Mouse (Mus musculus): ENCODE data around the gene Elobl. TPM values are rescaled to one million over a fixed set of nuclear protein-coding genes. Genes with fewer than 3 reads are reported as not detected.

Gene Elobl
- total RNA-seq, 4 experiments from 2014 or later = not detected

DNA sequence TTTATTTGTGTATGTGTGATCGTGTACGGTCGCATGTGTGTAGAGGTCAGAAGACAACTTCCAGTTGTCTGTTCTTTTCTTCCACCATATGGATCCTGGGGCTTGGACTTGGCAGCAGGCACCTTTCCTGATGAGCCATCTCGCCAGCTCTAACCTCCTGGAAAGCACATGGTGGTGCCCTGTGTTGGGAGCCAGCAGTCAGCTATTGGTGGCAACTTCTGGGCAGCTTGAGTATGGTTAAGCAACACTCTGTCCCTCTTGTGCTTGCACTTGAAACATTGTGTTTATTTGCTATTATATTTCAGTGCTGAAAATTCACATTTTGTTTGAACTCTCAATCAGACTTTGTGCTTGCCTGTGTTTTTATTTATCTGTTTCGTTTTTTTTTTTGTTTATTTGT is 22.2 kb upstream of the Elobl start:
- DNase-seq (ENCODE audit: low spot score) = no peak

DNA sequence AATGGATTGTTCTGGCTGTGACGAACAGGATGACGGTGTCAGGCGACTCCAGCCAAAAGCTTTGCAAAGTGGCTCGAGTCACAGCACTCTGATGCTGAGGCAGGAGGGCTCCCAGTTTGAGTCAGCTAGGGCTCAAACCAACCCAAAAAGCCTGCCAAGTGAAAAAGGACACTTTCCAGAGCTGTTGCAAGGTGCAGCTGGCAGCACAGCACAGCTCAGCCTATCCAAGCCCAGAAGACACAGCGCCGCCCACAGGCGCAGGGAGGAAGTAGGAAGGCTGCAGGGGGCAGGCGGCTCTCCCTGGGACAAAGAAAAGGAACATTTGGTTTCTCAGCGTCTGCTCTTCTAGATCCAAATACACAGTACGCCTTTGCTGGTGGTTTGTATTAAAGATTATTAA is 19.9 kb upstream of the Elobl start:
- DNase-seq (ENCODE audit: low spot score) = no peak

DNA sequence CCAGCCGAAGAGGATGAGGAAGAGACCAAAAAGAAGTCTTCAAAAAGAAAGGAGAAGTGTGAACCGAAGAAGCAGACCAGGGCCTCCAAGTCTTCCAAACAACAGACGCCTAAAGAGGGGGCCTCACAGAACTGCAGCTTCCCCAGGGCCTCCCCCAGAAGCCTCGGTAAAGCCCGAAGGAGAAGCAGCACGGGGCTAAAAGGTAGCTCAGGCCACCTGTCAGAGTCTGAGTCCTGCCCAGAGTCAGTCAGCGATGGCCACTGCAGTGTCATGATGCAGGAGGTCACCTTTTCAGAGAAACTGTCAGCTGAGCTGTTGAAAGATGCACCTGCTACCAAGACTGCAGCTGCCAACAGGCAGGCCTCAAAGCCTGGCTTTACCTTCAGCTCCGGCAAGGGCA is 14.6 kb upstream of the Elobl start:
- no peak for DNase-seq (ENCODE audit: low spot score)

DNA sequence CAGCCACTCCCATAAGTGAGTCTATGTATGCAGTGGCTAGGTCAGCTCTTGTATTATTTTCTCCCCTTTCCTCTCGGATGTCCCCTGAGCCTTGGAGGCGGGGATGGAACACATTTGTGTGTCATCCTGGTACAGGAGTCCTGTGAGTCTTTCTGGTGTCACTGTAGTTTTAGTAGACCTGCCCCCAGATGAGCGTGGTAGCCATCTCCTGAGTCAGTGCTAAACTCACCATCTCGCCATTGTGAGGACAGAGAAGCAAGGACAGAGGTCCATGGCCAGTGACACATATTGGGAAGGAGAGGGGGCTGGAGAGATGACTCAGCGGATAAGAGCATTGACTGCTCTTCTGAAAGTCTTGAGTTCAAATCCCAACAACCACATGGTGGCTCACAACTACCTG is 10.5 kb upstream of the Elobl start:
- DNase-seq (ENCODE audit: low spot score) = no peak

DNA sequence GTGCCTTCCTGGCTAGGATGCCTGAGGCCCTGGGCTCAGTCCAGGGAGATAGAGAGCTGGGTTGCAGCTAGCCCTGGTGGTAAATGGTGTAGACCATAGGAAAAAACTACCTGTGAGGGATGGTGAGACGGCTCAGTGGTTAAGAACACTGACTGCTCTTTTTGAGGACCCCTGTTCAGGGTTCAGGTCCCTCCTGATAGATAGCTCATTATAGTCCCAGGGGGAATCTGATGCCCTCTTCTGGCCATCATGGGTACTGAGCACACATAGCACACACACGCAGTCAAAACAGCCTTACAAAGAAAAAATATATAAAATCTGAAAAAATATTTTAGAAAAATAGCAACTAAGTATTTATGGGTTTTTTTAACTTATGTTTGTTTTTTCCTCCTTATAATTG is 9.6 kb upstream of the Elobl start:
- DNase-seq (ENCODE audit: low spot score) = no peak

DNA sequence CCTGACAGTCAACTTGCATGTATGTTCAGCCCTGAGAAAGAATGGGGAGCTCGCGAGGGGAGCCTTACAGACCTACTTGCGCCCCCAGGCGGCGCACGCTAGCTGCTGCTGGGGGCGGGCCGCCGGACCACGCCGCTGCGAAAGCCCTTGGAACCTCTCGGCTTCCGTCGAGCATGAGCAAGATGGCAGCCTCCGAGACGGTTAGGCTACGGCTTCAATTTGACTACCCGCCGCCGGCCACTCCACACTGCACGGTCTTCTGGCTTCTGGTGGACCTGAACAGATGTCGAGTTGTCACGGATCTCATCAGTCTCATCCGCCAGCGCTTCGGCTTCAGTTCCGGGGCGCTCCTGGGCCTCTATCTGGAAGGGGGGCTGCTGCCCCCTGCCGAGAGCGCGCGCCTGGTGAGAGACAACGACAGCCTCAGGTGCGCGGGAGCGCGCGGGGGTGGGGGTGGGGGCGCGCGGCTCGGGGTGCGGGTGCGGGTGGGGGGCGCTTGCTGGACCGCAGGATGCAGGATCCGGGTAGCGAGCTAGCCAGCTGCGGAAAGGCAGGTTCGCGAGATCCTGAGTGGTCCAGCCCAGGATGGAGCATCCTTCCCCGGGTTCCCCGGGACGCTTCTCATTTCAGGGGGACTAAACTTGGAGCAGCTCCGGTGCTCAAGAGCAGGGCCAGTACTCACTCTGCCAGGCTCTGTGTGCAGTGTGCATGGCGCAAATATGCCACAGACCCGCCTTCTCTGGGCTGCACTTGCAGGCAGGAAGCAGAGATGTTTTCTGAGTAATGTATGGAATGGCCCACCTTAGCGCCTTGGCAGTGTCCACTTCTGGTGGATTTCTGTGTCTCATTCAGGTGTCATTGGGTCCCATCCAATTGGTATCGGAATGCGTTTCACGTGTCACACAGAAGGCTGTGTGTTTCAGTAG is 7.3 kb upstream of the Elobl start:
- peak; percentile 91 for DNase-seq (ENCODE audit: low spot score)

DNA sequence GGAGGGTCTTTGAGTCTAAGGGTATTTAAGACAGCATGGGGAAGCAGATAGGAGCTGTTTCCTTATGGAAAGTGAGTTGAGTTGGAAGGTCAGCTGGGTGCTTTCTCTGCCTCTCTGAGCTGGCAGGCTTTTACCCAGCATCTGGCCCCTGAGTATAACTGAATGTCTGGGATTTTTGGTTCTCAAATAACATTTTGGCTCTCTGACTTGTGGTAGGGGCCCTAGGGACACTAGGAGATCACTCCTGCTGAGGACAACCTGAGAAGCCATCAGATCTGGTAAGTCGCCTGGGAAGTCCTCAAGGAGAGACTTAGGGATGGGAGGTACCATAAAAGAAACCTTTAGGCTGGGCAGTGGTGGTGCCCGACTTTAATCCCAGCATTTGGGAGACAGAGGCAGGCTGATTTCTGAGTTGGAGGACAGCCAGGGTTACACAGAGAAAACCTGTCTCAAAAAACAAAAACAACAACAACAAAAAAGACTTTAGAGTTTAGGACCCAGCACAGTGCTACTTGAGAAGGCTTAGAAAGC is 3.5 kb upstream of the Elobl start, which contains the start of gene Coil:
Coil (plus strand) TSS at position 51 of the 531 bp plus-strand sequence.
- no peak for DNase-seq (ENCODE audit: low spot score)

DNA sequence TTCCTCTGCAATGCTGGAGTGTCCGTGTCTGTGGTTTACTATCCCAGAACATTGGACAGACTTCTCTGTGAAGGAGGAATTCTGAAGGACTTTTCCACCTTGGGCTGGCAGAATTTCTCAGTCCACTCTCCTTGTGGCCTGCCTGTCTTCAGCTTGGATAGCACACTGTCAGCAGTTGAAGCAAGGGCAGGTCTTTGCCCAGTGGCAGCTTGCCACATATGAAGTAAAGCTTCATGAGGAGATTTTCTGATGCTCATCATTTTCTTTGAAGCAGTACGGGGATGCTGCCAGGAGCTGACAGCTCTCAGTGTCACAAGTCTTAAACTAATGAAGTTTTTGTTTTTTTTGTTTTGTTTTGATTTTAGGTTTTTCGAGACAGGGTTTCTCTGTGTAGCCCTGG is 7.9 kb downstream of the Elobl start:
- DNase-seq (ENCODE audit: low spot score) = no peak

DNA sequence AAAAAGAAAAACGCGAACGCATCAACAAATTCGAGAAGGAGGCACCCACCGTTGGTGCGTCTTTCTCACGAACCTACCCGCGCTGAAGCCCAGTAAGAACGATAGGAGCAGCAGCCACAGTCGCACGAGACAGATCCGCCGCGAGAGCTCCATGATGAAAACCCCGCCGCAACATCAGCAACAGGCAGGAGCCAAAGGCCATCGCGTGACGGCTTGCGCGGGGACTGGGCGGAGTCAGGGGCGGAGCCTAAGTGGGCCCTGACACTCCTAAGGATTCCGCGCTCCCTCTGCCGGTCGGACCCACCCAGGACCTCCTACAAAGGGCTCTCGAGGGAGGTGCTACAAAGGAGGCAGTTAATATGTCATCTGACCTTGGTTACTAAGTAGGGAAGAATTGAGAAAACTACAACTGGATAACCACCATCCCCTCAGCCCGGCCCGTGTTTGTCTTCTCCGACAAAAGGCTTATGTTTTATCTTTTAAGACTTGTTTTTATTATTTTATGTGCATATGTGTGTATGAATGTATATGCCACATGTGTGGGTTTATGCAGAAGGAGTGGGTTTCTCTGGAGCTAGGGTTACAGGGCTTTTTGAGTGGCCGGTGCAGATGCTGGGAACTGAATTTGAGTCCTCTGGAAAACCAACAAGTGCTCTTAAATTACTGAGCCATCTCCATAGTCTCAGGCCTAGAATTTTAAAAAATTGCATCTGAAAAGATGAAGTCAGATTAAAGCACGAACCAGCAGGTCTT is 11.3 kb downstream of the Elobl start, which contains the start of gene Scpep1:
Scpep1 (minus strand) TSS at position 249 of the 753 bp plus-strand sequence.
- DNase-seq (ENCODE audit: low spot score) = peak; percentile 98

DNA sequence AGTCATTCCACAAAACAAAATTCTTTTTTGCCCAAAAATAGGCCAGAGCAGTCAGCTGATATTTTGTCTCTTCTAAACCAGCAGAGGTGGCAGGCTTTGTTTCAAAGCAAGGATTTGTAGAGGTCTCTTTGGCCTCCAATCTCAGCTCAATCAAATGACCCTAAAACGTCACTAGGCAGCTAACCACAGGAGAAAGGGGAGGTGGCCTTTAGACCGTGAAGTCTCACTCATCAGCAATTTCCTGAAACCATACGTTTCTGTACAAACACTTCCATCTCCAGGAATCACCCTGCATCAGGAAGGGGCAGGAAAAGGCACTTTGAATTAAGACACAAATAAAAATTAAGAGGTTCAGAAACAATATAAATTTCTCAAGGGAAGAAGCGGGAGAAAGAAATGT is 11.9 kb downstream of the Elobl start:
- no peak for DNase-seq (ENCODE audit: low spot score)

DNA sequence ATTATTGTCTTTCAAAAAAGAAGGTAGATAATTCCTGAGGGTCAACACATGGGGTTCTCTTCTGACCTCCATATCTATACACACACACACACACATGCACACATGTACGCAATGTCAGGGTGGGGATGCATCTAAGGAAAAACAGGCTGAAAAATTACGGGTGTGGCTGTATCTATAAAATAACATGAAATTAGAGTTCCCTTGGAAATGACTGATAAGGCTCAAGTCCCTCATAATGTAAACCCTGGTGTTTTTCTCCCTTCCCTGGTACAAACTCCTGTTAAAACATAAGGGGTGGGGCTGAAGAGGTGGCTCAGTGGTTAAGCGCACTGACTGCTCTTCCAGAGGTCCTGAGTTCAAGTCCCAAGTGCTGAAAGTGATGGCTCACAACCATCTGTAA is 13.1 kb downstream of the Elobl start:
- no peak for DNase-seq (ENCODE audit: low spot score)

DNA sequence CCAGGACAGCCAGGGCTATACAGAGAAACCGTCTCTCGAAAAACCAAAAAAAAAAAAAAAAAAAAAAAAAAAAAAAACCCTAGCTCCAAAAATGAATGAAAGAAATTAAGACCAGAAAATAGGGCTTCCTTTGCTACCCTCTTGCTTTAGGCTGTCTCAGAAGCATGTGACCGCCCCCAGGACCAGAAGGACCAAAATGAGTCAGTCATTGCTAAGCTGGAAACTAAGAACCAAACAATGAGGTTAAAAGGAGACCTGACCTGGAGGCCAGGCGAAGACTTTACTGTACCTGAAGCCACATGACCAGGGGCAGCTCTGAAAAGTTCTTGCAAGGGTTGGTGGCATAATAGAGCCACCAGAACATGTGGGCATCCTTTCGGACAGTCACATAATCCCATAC is 14.6 kb downstream of the Elobl start:
- DNase-seq (ENCODE audit: low spot score) = no peak

DNA sequence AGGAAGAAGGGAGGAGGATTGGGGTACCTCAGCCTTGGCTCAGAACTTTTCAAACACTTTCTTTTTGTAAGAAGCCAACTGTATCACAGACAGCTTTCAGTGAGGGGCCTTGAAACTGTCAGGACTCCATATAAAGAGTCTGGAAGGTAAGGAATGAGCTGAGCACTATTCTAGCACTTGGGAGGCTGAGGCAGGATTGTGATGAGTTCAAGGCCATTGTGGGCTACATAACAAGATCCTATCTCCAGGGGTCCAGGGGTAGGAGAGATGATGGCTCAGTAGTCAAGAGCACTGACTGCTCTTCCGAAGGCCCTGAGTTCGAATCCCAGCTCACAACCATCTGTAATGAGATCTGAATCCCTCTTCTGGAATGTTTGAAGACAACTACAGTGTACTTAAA is 15.2 kb downstream of the Elobl start:
- no peak for DNase-seq (ENCODE audit: low spot score)

DNA sequence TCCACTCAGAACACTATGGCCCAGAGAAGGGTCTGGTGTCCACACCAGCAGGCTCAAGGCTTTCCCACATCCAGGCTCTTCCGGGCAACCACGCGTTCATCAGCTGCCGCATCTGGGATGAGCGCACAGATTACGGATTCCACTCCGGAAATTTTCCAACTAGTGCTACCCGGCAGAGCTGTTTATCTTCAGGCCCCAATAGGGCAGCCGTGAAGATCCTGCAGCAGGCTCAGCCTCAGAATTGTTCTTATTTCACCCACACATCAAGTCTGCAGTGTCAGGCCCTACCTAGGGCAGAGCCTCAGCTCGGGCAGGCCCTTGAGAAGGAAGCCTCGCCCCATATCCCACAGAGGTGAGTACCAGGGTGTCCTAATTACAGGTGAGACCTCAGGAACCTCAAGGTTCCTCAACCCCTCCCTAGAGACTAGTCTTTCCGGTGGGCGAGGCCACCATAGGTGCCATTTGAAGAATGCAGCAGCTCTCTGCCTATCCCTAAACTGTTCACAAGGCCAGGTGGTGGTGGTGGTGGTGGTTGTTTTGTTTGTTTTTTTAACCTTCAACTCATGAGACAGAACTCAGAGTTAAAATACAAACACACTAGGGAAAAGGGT is 16.0 kb downstream of the Elobl start:
- no peak for DNase-seq (ENCODE audit: low spot score)

DNA sequence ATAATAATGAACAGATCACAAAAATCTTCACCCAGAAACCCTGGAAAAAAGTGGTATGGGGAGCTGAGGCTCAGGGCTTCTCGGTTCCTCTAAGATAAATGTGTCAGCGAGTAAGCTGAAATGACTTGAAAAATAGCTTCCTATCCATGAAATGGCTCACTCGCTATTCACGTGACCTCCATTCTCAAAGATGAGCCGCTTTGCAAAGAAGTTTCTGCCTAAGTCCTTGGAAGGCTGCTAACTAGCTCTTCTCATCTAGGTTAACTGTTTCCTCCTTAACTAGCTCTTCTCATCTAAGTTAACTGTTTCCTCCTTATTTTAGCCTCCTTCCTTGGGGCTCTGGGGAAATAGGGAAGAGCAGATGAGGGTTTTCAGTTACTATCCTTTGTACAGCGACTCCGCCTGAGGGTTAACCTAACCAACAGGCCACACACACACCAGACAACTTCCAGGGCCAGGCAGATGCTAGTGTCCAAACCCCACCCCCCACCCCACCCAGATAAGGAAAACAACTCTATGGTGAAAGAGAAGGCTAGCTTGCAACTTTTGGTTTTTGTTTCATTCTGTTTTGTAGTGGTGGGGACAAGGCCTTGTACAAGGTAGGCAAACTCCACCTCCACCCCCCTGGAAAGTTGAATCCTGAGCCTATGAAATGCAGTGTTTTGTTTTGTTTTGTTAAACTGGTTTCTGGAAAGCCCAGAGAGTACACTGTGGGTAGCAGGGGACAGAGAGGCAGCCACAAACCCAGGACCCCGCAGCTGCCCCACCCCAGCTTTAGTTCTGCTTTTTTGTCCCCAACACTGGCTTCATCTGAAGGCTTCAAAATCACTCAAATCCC is 16.7 kb downstream of the Elobl start:
- no peak for DNase-seq (ENCODE audit: low spot score)

DNA sequence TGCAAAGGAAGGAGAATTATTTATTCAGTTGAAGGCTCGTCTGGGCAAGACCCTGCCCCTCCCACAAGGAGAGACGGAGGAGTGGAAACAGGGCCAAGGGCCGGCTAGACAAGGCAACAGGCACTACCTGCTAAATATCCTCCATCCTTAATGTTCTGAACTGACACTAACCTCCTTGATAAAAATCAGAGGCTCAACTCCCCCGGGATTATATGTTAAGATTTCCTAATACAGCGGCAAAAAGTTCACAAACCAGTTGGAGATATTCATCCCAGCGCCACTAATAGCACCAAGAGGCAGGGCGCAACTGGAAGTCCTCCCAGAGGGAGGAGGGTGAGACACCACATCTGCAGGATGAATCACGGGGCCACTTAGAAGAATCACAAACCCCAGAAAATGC is 17.8 kb downstream of the Elobl start:
- no peak for DNase-seq (ENCODE audit: low spot score)

DNA sequence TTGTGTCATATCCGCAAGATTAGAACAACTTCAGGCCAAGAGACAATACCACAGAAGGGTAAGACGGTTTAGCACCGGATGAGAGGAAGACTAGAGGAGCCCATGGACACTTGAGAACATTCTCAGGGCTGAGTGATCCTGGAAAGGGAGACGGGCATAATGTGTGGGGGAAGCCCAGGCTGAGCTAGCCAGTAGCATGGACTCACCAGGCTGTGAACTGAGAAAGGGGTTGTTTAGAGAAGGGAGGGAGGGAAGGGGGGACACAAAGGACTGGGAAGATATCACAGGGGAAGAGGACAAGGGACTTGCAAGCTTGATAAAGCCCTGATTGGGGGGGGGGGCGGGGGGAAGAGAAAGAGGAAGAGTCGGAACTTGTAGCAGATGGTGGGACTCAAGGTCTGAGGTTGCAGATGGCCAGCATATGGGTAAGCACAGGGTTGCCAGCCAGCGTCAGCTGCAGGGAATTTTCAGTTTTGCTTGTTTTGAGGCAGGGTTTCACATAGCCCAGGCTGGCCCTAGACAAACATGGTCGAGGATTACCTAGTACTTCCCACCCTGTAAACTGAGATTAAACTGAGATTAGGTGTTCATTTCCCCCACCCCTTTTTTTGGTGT is 20.7 kb downstream of the Elobl start:
- DNase-seq (ENCODE audit: low spot score) = no peak

DNA sequence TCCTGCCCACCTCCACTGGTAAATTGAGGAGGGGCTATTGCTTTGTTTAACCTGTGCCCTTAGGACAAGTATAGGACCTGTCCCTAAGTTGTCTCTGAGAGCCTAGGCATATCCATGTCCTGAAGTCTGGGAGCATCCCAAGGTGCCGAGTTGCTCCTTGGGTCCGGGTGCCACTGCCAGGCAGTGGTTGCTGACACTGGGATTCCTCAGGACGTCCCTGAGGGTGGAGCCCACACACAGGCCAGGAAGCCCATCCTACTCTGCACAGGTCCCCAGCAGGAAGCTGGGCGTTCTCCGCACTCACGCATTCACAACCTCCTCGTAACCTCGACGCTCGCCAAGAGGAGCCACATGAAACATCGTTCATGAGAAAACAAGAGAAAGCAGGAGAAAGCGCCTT is 25.2 kb downstream of the Elobl start:
- DNase-seq (ENCODE audit: low spot score) = no peak

DNA sequence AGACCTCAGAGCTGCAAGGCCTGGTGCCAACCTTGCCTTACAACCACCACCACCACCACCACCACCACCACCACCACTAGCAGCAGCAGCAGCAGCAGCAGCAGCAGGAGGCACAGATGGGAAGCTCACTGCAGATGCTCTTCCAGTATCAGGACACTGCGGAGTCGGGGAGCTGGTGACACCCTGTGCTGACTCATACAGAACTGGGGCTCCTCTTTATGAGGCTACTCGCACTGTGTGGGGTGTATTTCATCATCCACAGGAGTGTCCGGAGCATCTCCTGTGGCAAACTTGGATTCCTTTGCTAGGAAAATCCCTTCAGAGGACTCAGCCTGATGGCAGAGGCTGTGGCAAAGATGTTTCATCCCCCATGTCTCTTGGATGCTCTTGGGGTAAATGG is 27.1 kb downstream of the Elobl start:
- no peak for DNase-seq (ENCODE audit: low spot score)

DNA sequence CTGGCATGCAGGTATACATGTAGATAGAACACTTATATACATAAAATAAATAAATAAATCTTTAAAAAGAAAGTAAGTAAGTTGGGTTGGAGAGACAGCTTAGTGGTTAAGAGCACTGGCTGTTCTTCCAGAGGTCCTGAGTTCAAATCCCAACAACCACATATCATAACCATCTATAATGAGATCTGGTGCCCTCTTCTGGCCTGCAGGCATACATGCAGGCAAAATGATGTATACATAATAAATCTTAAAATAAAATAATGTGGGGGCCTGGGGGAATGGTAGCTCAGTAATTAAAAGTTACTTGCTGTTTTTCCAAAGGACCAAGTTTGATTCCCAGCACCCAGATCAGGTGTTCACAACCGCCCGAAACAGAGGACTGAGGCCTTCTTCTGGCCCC is 28.0 kb downstream of the Elobl start:
- no peak for DNase-seq (ENCODE audit: low spot score)

DNA sequence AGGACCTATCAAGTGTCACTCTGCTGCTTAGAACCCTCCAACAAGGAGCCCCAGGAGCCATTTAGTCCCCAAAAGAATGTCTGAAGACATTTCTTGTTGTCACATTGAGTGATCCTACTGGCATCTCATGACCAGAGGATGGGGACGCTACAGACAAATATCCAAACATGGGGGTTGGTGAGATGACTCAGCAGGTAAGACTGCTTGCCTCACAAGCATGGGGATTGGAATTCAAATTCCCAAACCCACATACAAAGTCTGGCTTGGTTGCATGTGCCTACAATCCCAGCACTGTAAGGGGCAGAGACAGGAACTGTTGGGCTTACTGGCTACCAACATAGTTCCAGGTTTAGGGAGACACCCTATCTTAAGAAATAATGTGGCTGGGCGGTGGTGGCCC is 28.8 kb downstream of the Elobl start:
- DNase-seq (ENCODE audit: low spot score) = no peak
